13 mouse cellular contexts compared by ENCODE assay signal in the genomic region with DNA sequence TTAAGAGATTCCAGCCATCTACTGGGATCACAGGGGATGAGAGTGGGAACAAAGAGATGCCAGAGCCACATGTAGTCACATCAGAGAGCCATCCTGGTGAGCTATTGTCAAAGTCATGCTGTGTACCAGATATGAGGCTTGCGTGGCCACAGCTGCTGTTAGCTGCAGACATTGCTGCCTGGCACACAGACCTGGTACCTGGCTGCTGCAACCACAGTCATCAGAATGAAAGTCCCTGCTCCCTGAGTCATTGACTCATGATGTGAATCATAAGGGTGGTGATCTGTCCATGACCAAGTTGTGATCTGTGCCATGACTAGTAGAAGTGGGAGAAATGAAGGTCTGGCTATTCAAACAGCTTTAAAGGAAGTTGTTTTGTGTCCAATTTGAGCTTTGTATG.
"Had no signal": no experiment of that assay in that cellular context is flagged by ENCODE, and none has a peak within 500 bp of the region (broad histone marks: within the 10 kb centered on the region; RNA-seq: fewer than 3 reads in every experiment).

No protein-coding gene starts in this region.

- H3K9me3 ChIP-seq: limb, embryonic 15.5 days; liver, embryonic 12.5 days; midbrain, embryonic 10.5 days; midbrain, embryonic 15.5 days; neural tube, embryonic 13.5 days had no signal

- H3K36me3 ChIP-seq: limb, embryonic 15.5 days; liver, embryonic 12.5 days; midbrain, embryonic 10.5 days; midbrain, embryonic 15.5 days; neural tube, embryonic 13.5 days had no signal

- H3K27me3 ChIP-seq: limb, embryonic 15.5 days; liver, embryonic 12.5 days; midbrain, embryonic 15.5 days; neural tube, embryonic 13.5 days had no signal

- H3K27ac ChIP-seq: layer of hippocampus, adult 2 months; limb, embryonic 15.5 days; liver, embryonic 12.5 days; midbrain, embryonic 10.5 days; midbrain, embryonic 15.5 days; neural tube, embryonic 13.5 days had no signal

- H3K4me2 ChIP-seq: limb, embryonic 15.5 days; liver, embryonic 12.5 days; lung, embryonic 14.5 days; midbrain, embryonic 15.5 days; neural tube, embryonic 13.5 days had no signal

- ATAC-seq: liver, embryonic 12.5 days; midbrain, embryonic 15.5 days had no signal

- DNase-seq: kidney, postnatal 10 days; kidney, postnatal 4 days; lung, embryonic 14.5 days; lung, postnatal 10 days; lung, postnatal 4 days; right cerebral cortex, postnatal 14 days; thymus, postnatal 4 days had no signal

- H3K9ac ChIP-seq: limb, embryonic 15.5 days; liver, embryonic 12.5 days; lung, embryonic 14.5 days; midbrain, embryonic 15.5 days; neural tube, embryonic 13.5 days had no signal

- H3K4me1 ChIP-seq: limb, embryonic 15.5 days; liver, embryonic 12.5 days; midbrain, embryonic 10.5 days; midbrain, embryonic 15.5 days; neural tube, embryonic 13.5 days had no signal

- H3K4me3 ChIP-seq: layer of hippocampus, adult 2 months; limb, embryonic 15.5 days; liver, embryonic 12.5 days; midbrain, embryonic 10.5 days; midbrain, embryonic 15.5 days; neural tube, embryonic 13.5 days had no signal
